In genomic region chr4:148444250-148444967, GRCm38 (mm10) we compare ENCODE assay signal across 8 mouse cellular contexts. TPM values are rescaled to one million over a fixed set of nuclear protein-coding genes. Genes with fewer than 3 reads are reported as not detected.
DNase-seq lines count a peak whose midpoint lies in the region; ATAC-seq and TF ChIP-seq lines count a peak whose summit lies in the region.

Gene Ubiad1, minus strand, starts transcription at chr4:148444771.

- H3K27me3 ChIP-seq in embryonic facial prominence, embryonic 15.5 days: no peaks in the 10 kb centered on the region
- H3K27me3 ChIP-seq in kidney, embryonic 14.5 days (ENCODE audit: control insufficient read depth, insufficient read depth, low read length): no peaks in the 10 kb centered on the region
- H3K27me3 ChIP-seq in liver, adult 2 months (ENCODE audit: control insufficient read depth, insufficient read depth, low read length): no peaks in the 10 kb centered on the region

- no peaks in the 10 kb centered on the region for H3K9me3 ChIP-seq in embryonic facial prominence, embryonic 15.5 days (replicated peaks)
- no peaks in the 10 kb centered on the region for H3K9me3 ChIP-seq in kidney, embryonic 14.5 days (ENCODE audit: control insufficient read depth, low read length)

- peaks cover 9% of the 10 kb centered on the region; the same call in 1 of the 2 replicates for H3K79me2 ChIP-seq in liver, adult 2 months (ENCODE audit: control insufficient read depth, insufficient read depth, low read length)

- H3K4me3 ChIP-seq in embryonic facial prominence, embryonic 15.5 days (replicated peaks): peak within 1 kb of the TSS; percentile 89
- H3K4me3 ChIP-seq in kidney, embryonic 14.5 days (ENCODE audit: low read length): peak within 1 kb of the TSS; percentile 68
- H3K4me3 ChIP-seq in liver, adult 2 months (ENCODE audit: insufficient read depth, low read depth, low read length): peak within 1 kb of the TSS; percentile 95

- peak within 1 kb of the TSS; percentile 72 for H3K4me2 ChIP-seq in embryonic facial prominence, embryonic 15.5 days (replicated peaks)
- H3K4me2 ChIP-seq in kidney, embryonic 14.5 days (replicated peaks; ENCODE audit: low read depth, low read length): peak within 1 kb of the TSS; percentile 68

- TF ChIP-seq POLR2A in liver, adult 2 months (IDR thresholded peaks at IDR 0.05; ENCODE audit: extremely low read depth, insufficient read depth, low read length): peak; percentile 55; the same call in 1 of the 2 replicates

- ATAC-seq in embryonic facial prominence, embryonic 15.5 days (ENCODE audit: insufficient number of reproducible peaks, low FRiP score, low TSS enrichment, low read depth): peak; percentile 49
- peak; percentile 81 for ATAC-seq in kidney, embryonic 14.5 days (ENCODE audit: low FRiP score, low TSS enrichment)
- peak; percentile 62 for ATAC-seq in monocyte, adult 5-6 weeks (replicated peaks; ENCODE audit: insufficient number of reproducible peaks, low FRiP score, low TSS enrichment, poor library complexity, severe bottlenecking)

- H3K4me1 ChIP-seq in embryonic facial prominence, embryonic 15.5 days: peaks cover 26% of the 10 kb centered on the region
- H3K4me1 ChIP-seq in kidney, embryonic 14.5 days (ENCODE audit: control insufficient read depth, insufficient read depth, low read length): peaks cover 14% of the 10 kb centered on the region
- peaks cover 16% of the 10 kb centered on the region for H3K4me1 ChIP-seq in liver, adult 2 months (ENCODE audit: control insufficient read depth, insufficient read depth, low read length)

- H3K27ac ChIP-seq in embryonic facial prominence, embryonic 15.5 days (replicated peaks): peak within 1 kb of the TSS; percentile 79
- H3K27ac ChIP-seq in kidney, embryonic 14.5 days (ENCODE audit: low read depth, low read length): peak within 1 kb of the TSS; percentile 63
- H3K27ac ChIP-seq in liver, adult 2 months (replicated peaks; ENCODE audit: insufficient read depth, low read depth, low read length): peak within 1 kb of the TSS; percentile 98

- peak; percentile 94 for DNase-seq in A20 (ENCODE audit: low read depth, low spot score)
- peak; percentile 79 to 81 for DNase-seq in adrenal gland, postnatal 4 days (ENCODE audit: low spot score in 2 of 2)
- peak; percentile 80 to 85 for DNase-seq in heart, adult 9 months (ENCODE audit: low spot score in 2 of 2)
- DNase-seq in liver, adult 2 months (ENCODE audit: extremely low read depth, low read depth, low spot score): peak; percentile 80
- DNase-seq in spleen, postnatal 36 days (ENCODE audit: low spot score in 2 of 2): peak; percentile 90 to 91

- peaks cover 5% of the 10 kb centered on the region; the same call in 1 of the 2 replicates for H3K36me3 ChIP-seq in embryonic facial prominence, embryonic 15.5 days
- no peaks in the 10 kb centered on the region for H3K36me3 ChIP-seq in kidney, embryonic 14.5 days (ENCODE audit: control insufficient read depth, insufficient read depth, low read length)
- H3K36me3 ChIP-seq in liver, adult 2 months (ENCODE audit: control insufficient read depth, insufficient read depth, low read length): no peaks in the 10 kb centered on the region

- peak within 1 kb of the TSS; percentile 92 for H3K9ac ChIP-seq in embryonic facial prominence, embryonic 15.5 days
- peak within 1 kb of the TSS; percentile 72 for H3K9ac ChIP-seq in kidney, embryonic 14.5 days (ENCODE audit: low read depth, low read length)
- H3K9ac ChIP-seq in liver, adult 2 months (ENCODE audit: low read depth, low read length): peak within 1 kb of the TSS; percentile 93

- TF ChIP-seq CTCF in liver, adult 2 months (IDR thresholded peaks at IDR 0.05; ENCODE audit: low read depth, low read length): 0 out of 2 replicates have a peak, but pooled peaks have one; percentile 18

- WGBS in embryonic facial prominence, embryonic 15.5 days: under 1% methylated on average over 46 of the region's 46 CpGs
- under 1% methylated on average over 46 of the region's 46 CpGs for WGBS in kidney, embryonic 14.5 days
- WGBS in liver, adult 2 months: under 1% methylated on average over 46 of the region's 46 CpGs

RNA-seq across cellular contexts. Expression of gene Ubiad1, which starts in this region (rescaled TPM):
- total RNA-seq in adrenal gland, postnatal 4 days (2021): 10 to 100 TPM; 18.2 to 19.6 TPM
- 20.5 and 21.7 TPM in 2 replicates for polyA plus RNA-seq in embryonic facial prominence, embryonic 15.5 days (2015; fragmentation: Nextera tagmentation; extraction: Ambion mirVana)
- 13.4 and 18.6 TPM in 2 replicates for polyA plus RNA-seq in kidney, embryonic 14.5 days (2014; fragmentation: Nextera tagmentation; extraction: Ambion mirVana)
- 4.9 and 5.5 TPM in 2 replicates for total RNA-seq in liver, adult 2 months (2014; rRNA removed)
- polyA plus RNA-seq in liver, adult 2 months (2012; rRNA removed): 8.5 and 21.0 TPM in 2 replicates
- 2.0 to 5.5 TPM (median 2.8 TPM) in 3 replicates for total RNA-seq in monocyte, adult 5-6 weeks (2017)

Comparison
In these comparisons a context has a peak if more than half of its experiments do, and no peak if none do; other contexts are left out.
1. Peak in every context shown above with its lines: DNase-seq, ATAC-seq, H3K4me3 ChIP-seq and H3K27ac ChIP-seq.